Mouse (Mus musculus) megakaryocyte, embryonic 14.5 days (primary cell): ENCODE measurements at regions not wholly inside any gene's neighbourhood (a gene's known extent, or its start where the extent isn't known, plus 50 kb on each side); places are given as distances from the start of the nearest gene placed in this dataset.

Experiments used
- FLI1 ChIP-seq: IDR thresholded peaks from 2 replicates; pipeline ENCODE4 v1.6.1; 2012; ENCODE audit warnings: low read length, inconsistent platforms, mixed read lengths
- GATA1 ChIP-seq: IDR thresholded peaks from 3 replicates; pipeline ENCODE4 v1.6.1; 2012; ENCODE audit warnings: mixed read lengths, low read length, inconsistent platforms, borderline replicate concordance

- TF ChIP-seq GATA1, result no peak
- TF ChIP-seq FLI1, result no peak
Measured at GRCm38 (mm10) chr15:62053420-62054239, 1130.8 kb upstream of the A1bg start.
